Mouse (Mus musculus): ENCODE measurements around the gene Neb.

DNA sequence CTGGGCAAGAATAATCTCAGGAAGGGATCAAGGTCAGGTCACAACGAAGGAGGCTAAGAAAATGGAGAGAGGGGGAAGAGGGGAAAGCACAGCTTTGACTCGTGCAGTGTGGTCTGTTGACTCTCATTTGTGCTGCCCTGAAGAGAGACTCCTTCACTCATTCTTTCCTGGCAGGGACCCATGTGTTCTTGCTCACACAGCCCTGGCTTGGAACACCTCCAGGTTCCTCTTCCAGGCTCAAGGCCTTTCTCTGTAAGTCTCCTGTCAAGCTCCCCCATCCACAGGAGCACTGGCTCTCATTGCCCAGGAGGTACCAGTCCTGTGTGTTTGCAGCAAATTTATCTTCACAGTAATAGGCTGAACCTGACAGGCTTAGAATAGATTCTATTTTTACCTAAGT lies 7.2 kb downstream of the Neb start:
- TF ChIP-seq FLI1 (IDR thresholded peaks at IDR 0.05; ENCODE audit: low read length) (no peak), GATA1 (IDR thresholded peaks at IDR 0.05; ENCODE audit: borderline replicate concordance, low read length) (no peak)

Data from megakaryocyte, embryonic 14.5 days (primary cell).